Mouse (Mus musculus) embryo, embryonic 9.5 days (tissue): ENCODE results near the gene Tmem183a.

Experiments used
- DNase-seq: peaks from one replicate; pipeline ENCODE4 v3.0.0-alpha.2; 2017; ENCODE audit errors: extremely low spot score

Gene Tmem183a

DNA sequence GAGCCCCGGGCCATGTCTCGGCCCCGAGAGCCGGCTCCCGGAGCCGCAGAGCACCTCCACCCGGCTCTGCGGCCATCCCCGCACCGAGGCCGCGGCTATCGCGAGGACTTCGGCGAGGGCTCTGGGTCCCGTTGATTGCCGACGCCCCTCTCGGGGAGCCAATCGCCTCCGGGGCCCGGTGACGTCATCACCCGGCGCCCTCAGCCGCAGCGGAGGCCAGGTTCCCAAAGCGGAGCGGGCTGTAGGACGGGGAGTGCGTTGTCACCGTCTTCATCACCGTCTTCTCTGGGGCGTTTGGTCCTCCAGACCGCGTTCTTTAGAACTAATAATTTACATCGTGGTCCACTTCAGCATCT lies at the start of gene Tmem183a:
Tmem183a (minus strand) TSS at position 123 of the 356 bp plus-strand sequence.
- peak; percentile 96 for DNase-seq

- DNase-seq: no peak
These were observed 46.3 kb upstream of the Tmem183a start for GRCm38 (mm10) chr1:134408080-134408479.

DNA sequence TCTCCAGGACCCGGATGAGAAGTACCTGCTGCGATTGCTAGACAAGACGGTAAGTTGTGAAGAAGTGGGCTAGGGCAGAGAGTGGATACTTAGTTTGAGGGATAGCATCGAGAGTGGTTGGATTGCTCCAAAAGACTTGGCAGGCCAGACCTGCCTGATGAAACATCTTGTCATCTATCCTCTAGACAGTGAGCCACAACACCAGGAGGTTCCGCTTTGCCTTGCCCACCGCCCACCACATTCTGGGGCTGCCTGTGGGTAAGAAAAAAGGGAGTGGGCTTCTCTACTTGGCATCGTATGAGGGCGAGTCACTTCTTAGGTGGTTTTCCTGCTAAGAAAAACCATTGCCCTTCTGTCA lies 44.6 kb upstream of the Tmem183a start:
- no peak for DNase-seq

GRCm38 (mm10) chr1:134405509-134406413 lies 44.0 kb upstream of the Tmem183a start, which contains the start of gene Cyb5r1:
Cyb5r1 (plus strand) TSS chr1:134405559.
- peak; percentile 94 for DNase-seq

DNA sequence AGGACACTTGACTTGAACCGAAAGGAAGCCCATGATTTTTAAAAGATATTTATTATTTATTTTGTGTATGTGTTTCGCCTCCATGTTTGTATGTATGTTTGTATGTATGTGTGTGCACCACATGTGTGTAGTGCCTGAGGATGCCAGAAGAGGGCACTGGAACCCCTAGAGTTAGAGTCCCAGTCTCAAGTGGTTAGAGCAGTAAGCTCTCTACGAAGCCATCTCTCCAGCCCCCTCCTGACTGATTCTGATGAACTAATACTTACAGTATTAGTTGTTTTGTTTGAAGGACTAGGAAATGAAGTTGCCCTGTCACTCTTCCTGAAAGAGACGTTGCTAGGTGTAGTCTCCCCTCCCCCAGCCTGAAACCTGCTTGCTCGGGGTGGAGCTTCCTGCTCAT lies 38.0 kb upstream of the Tmem183a start:
- DNase-seq: no peak

DNA sequence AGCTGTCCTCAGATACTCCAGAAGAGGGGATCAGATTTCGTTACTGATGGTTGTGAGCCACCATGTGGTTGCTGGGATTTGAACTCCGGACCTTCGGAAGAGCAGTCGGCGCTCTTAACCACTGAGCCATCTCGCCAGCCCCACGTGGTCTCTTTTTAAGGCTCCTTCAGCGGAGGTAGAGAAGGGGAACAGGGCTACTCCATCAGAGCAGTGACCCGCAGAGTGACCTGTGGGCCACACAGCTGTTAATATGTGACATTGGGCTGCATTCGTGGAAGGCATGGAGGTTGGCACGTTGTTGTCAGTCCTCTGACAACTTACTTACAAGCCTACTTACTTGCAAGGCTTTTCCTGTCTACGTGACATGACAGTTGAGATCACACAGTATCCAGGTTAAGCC lies 36.4 kb upstream of the Tmem183a start:
- no peak for DNase-seq

DNA sequence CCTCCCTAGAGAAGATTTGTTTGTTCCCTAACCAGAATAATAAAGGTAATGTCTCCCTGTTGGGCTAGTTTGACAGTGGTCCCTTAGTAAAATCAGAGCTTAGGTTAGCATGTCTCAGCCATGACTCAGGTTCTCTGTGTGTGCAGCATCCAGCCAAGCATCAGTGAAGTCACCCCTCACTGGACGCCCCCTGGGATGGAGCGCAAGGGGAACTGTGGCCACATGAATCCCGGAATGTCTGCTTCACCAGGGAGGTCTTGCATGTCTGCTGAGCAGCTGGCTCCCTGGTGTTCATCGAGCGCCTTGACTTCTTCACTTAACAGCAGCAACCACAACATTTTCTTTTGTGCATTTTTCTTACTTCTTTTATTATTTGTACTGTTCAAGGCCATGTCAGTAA lies 32.0 kb upstream of the Tmem183a start:
- DNase-seq: no peak

DNA sequence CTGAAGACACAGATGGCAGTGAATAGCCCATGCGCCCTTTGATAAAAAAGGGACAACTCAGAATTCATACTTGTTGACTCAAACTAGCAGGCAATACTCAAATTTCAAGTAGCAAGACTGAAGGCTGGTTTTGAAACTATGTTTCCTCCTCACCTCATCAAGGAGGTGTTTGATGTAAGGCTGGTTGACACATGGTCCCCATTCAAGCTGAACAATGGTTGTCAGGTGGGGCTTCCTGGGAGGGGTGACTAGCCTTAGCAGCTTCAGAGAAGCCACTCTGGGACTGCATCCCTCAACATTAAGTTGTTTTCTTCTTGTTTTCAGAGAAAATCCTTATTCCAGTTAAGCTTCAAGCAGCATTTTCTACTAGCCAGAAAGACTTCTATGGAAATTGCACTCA lies 23.9 kb upstream of the Tmem183a start, which contains the start of gene 4933406M09Rik:
4933406M09Rik (plus strand) TSS at position 275 of the 400 bp plus-strand sequence.
- no peak for DNase-seq

GRCm38 (mm10) chr1:134385176-134385575 lies 23.4 kb upstream of the Tmem183a start:
- no peak for DNase-seq

DNA sequence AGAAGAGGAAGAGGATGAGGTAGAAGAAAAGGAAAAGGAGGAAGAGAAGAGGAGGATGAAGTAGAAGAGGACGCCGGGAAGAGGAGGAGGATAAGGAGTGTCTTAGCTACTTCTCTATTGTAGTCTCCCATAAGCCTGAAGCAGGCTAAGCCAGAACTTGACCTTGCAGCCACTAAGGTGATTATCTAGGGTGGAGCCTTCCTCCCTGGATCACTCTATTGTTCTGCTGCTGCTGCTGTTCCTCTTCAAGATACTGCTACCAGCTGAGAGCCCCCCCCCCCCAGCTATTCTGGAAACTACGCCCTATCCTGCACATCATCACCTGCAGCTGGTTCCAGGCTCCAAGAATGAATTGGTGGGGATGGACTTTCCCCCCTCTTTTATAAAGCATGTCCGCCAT lies 22.8 kb upstream of the Tmem183a start:
- DNase-seq: no peak

GRCm38 (mm10) chr1:134381795-134382625 lies 20.2 kb upstream of the Tmem183a start:
- DNase-seq: no peak

DNA sequence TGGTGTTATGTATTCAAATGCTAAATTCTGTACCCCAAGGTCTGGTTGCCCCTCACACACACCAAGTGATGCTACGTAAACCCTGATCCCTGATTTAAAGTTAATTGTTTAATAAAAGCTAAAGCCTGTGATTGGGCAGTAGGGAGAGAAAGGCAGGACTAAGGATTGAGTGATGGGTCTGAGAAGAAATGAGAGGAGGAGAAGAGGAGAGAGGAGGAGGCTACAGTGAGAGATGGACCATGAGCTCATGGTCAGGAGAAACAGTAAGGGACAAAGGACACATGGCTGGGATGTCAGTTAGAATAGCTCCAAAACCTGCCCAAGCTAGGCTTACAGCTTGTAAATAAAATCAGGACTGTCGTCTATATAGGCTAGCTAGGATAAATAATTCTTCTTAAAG lies 19.3 kb upstream of the Tmem183a start:
- DNase-seq: no peak

GRCm38 (mm10) chr1:134374124-134374523 lies 12.3 kb upstream of the Tmem183a start:
- no peak for DNase-seq

DNA sequence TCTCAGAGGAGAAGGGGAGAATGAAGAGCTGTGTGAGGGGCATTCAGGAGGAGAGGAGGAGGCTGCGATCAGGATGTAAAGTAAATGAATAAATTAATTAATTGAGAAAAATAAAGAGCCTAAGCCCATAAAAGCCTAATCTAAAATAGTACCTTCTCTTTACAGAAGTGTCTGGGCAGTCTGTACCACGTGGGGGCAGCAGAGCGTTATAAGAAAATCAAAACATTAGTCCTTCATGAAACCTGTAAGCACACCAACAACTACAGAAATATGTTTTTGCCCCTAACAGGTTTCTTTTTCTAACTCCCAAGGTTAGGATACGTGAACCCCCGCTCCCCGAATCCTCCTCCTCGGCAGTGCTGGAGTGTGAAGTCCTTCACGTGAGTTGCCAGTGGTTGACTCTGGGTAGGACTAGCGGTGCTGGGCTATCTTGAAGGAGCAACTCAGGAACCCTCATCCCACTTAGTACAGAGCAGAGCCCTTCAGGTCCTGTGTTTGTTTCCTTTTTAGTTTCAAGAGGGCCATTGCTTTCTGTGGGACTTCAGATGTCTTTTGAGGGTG lies 7.1 kb upstream of the Tmem183a start:
- peak; percentile 28 for DNase-seq

GRCm38 (mm10) chr1:134365491-134365890 lies 3.7 kb upstream of the Tmem183a start:
- DNase-seq: no peak

DNA sequence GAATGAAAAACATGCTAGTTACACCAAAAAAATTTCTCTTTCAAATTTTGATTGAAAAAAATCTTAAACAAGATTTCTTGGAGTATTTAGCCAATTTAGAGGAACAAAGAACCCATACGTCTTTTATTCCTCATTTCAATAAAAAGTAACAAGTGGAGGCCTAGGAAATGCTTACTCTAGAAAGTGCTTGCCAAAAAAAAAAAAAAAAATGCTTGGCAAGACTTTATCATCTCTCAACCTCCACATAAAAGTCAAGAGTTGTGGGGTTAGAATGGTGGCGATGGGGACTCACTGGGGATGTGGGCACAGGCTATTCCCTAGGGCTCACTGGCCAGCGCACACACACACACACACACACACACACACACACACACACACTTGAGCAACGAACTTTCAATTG lies 1.4 kb upstream of the Tmem183a start:
- DNase-seq: no peak

DNA sequence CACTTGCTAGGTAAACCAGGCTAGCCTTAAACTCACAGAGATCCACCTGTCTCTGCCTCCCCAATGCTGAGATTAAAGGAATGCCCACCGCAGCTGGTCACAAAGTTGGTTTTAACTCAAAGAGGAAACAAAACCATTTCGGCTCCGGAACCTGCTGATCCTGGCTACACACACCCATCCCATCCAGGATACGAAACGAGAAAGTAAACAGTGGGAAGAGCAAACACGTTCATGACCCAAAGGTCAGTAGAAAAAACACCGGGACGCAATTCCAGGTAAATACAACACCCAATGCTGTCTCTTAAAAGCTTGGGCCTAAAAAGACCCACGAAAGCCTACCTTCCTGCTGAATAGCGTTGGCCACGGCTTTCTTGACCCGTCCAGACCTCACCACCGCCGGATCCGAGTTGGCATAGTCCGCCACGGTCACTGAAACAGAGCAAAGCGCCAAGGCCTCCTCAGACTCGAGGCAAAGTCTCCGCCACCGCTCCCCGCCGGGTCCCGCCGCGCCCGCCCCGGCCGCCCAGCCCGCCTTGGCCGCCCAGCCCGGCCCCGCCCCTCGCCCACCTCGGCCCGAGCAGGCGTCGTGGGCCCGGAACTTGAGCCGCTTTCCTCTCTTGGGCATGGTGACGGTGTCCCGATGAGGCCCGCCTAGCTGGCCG lies 453 bp downstream of the Tmem183a start:
- DNase-seq: no peak

DNA sequence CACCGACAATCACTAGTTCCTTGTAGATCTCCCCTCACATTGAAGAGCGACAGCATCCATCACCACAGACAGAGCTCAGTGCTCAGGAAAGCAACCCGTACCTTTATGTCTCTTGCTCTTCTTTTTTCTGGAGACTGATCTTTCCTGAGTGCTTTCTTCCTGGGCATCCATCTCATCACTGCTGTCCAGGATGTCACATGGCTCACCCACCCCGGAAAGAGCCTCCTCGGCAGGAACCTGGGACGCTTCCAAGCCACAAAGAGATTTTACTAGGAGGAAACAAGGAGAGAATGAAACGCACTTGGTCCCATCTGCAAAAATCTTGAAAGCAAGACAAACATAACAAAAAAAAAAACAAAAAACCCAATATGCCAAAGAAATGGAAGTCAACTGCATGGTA lies 1.1 kb downstream of the Tmem183a start:
- DNase-seq: no peak

DNA sequence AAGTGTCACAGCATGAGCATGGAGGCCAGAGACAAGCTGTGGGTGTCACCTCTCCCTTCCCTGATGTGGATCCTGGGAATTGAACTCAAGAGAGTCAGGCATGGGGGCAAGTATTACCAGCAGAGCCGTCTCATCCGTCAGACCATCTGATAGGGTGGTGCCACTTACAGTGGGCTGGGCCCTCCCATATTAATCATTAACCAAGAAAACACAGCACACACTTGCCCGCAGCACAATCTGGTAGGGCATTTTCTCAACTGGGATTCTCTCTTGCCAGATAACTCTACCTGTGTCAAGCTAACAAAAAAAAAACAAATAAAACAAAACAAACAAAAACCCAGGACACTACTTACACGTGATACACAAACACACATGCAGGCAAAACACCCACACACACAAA lies 4.3 kb downstream of the Tmem183a start:
- no peak for DNase-seq

GRCm38 (mm10) chr1:134353326-134353725 lies 8.5 kb downstream of the Tmem183a start:
- no peak for DNase-seq

- DNase-seq: no peak
These were observed 14.0 kb downstream of the Tmem183a start for GRCm38 (mm10) chr1:134347791-134348190.

DNA sequence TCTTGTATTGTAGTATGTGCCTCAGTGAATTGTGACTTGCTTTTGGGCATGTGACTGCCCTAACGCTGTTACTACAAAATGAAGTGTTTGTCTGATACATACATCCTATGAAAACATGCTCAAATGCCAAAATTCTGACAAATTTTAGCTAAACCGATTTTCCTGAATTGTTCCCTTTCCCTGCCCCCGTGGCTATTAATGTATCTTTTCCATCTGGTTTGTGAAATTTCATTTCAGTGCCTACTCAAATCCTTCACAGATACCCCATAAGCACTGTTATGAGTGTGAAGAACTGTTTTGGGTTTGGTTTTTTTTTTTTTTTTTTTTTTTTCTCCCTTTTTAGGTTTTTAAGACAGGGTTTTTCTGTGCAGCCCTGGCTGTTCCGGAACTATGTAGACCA lies 16.7 kb downstream of the Tmem183a start:
- no peak for DNase-seq
